Mouse (Mus musculus) hindbrain, postnatal 0 days (tissue): ENCODE data around the gene Aff2. TPM values are rescaled to one million over a fixed set of nuclear protein-coding genes. Genes with fewer than 3 reads are reported as not detected.

Source experiments
- ATAC-seq: fragments of 200-750 bp; cut with Nextera tagmentation; 2 replicates; pipeline ENCODE4 v1.8.0; 2017; ENCODE audit warnings: mild to moderate bottlenecking, moderate TSS enrichment, moderate library complexity
- DNase-seq: peaks from one replicate; pipeline ENCODE4 v3.0.0-alpha.2; 2015; ENCODE audit warnings: low spot score
- H3K27ac ChIP-seq: fragments of 300-500 bp; sonication (generic); 2 replicates; pipeline ENCODE4 v1.5.1; 2014; ENCODE audit warnings: mild to moderate bottlenecking
- H3K27me3 ChIP-seq: fragments of 300-500 bp; sonication (generic); 2 replicates; pipeline ENCODE4 v1.6.1; 2014; ENCODE audit warnings: low read length, mixed read lengths; ENCODE audit not compliant: insufficient read depth
- H3K36me3 ChIP-seq: fragments of 300-500 bp; sonication (generic); 2 replicates; pipeline ENCODE4 v1.6.1; 2014; ENCODE audit warnings: low read length, mixed read lengths; ENCODE audit not compliant: insufficient read depth
- H3K4me1 ChIP-seq: fragments of 300-500 bp; sonication (generic); 2 replicates; pipeline ENCODE4 v1.6.1; 2014; ENCODE audit warnings: antibody characterized with exemption, low read length, mixed read lengths; ENCODE audit not compliant: insufficient read depth
- H3K4me2 ChIP-seq: fragments of 300-500 bp; sonication (generic); 2 replicates; pipeline ENCODE4 v1.6.1; 2014; ENCODE audit warnings: low read depth, mild to moderate bottlenecking, low read length, moderate library complexity, mixed read lengths
- H3K4me3 ChIP-seq: fragments of 300-500 bp; sonication (generic); 2 replicates; pipeline ENCODE4 v1.5.1; 2014; ENCODE audit warnings: low read length
- H3K9ac ChIP-seq: fragments of 300-500 bp; sonication (generic); replicated peaks from 2 replicates; pipeline ENCODE4 v1.6.1; 2014; ENCODE audit warnings: mild to moderate bottlenecking, low read length, moderate library complexity, mixed read lengths
- H3K9me3 ChIP-seq: fragments of 300-500 bp; sonication (generic); 2 replicates; pipeline ENCODE4 v1.6.1; 2016; ENCODE audit warnings: low read length, mixed read lengths
- CTCF ChIP-seq: IDR thresholded peaks from 2 replicates; pipeline ENCODE4 v1.5.1; 2016; ENCODE audit warnings: antibody characterized with exemption, control low read depth, low read depth
- WGBS: fragments of 180-500 bp; shearing (Covaris S2); extraction: QIAGEN DNeasy Blood & Tissue Kit; methylation state at CpG from one replicate; pipeline ENCODE4 v1.1.7; 2014; 5-methylcytosine and 5-hydroxymethylcytosine counted together
- polyA plus RNA-seq: library from polyadenylated mRNA; unstranded; fragments of >200 nt; fragmentation: Nextera tagmentation; extraction: Ambion mirVana; gene quantifications from 2 replicates; pipeline ENCODE4 v1.2.1, GENCODE M21; 2015
- total RNA-seq: library from RNA; depleted of rRNA; stranded (reverse); fragments of >200 nt; gene quantifications from 2 replicates; pipeline ENCODE4 v1.2.3, GENCODE M21; 2014

Gene Aff2
- total and polyA plus RNA-seq, 2 experiments from 2014 or later = 17.9 to 20.0 TPM

- ATAC-seq (no peak), DNase-seq (no peak)
- Histone ChIP-seq H3K36me3 (no peaks in the 10 kb centered on the region), H3K4me3 (no peak overlapping the region), H3K4me1 (no peaks in the 10 kb centered on the region), H3K4me2 (no peak overlapping the region), H3K9ac (no peak overlapping the region), H3K9me3 (no peaks in the 10 kb centered on the region), H3K27ac (no peak overlapping the region), H3K27me3 (no peaks in the 10 kb centered on the region)
- no peak for TF ChIP-seq CTCF
- WGBS = 51% methylated on average over 6 of the region's 6 CpGs
These were observed 158.0 kb downstream of the Aff2 start for GRCm38 (mm10) chrX:69518040-69518575.

DNA sequence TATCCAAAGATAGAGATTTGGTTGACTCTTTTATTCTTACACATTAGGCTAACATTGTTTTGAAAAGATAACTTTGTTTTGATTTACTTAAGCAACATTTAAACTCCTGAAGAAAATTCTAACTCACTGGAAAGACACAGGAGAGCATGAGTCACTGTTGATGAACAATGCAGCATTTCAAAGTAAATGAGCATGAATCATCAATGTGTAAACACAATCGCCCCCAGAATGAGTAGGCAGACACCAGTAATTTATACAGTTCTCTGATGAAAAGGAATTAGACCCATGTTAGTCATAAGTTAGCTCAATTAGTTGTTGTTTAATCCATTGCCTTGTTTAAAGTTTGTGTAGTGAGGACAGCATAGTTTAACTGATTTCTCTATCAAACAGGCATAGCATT lies 180.7 kb downstream of the Aff2 start:
- no peaks in the 10 kb centered on the region for H3K9me3 ChIP-seq
- ATAC-seq (no peak), DNase-seq (no peak)
- H3K27me3 ChIP-seq = no peaks in the 10 kb centered on the region
- no peak overlapping the region for H3K4me2 ChIP-seq
- no peak overlapping the region for H3K27ac ChIP-seq
- H3K36me3 ChIP-seq = no peaks in the 10 kb centered on the region
- 55% methylated on average over 1 of the region's 1 CpGs for WGBS
- no peak overlapping the region for H3K9ac ChIP-seq
- H3K4me3 ChIP-seq = no peak overlapping the region
- H3K4me1 ChIP-seq = no peaks in the 10 kb centered on the region
- TF ChIP-seq CTCF = no peak

GRCm38 (mm10) chrX:69579903-69580459 lies 219.9 kb downstream of the Aff2 start:
- Histone ChIP-seq H3K4me1 (no peaks in the 10 kb centered on the region), H3K27me3 (no peaks in the 10 kb centered on the region), H3K4me2 (no peak overlapping the region), H3K9me3 (no peaks in the 10 kb centered on the region), H3K27ac (no peak overlapping the region), H3K4me3 (no peak overlapping the region), H3K36me3 (no peaks in the 10 kb centered on the region), H3K9ac (no peak overlapping the region)
- 76% methylated on average over 2 of the region's 2 CpGs for WGBS
- ATAC-seq (no peak), DNase-seq (no peak)
- TF ChIP-seq CTCF = no peak

DNA sequence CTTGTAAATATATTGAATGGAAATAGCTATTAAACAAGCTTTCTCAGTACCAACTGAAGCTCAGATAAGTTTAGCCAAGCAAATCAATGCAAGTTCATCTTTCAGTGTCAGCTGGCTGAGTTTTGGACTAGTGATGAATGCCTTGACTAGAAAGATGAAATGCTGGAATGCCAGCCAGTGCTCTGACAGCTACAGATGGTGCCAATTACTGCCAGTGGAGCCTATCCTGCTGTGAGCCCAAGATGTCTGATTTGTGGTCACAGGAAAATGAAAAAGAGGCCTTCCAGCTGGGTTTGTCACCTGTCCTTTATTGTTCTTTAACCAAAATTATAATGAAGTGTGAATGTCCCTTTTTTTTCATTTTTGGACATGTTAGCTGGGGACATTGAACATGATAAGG lies 248.7 kb downstream of the Aff2 start:
- Histone ChIP-seq H3K4me1 (no peaks in the 10 kb centered on the region), H3K27me3 (no peaks in the 10 kb centered on the region), H3K36me3 (no peaks in the 10 kb centered on the region), H3K9ac (no peak overlapping the region), H3K9me3 (no peaks in the 10 kb centered on the region), H3K4me3 (no peak overlapping the region), H3K4me2 (no peak overlapping the region), H3K27ac (no peak overlapping the region)
- DNase-seq (peak; percentile 46), ATAC-seq (no peak)
- TF ChIP-seq CTCF = no peak

GRCm38 (mm10) chrX:69663038-69663437 lies 302.9 kb downstream of the Aff2 start:
- no peak for ATAC-seq
- no peak for TF ChIP-seq CTCF
- no peaks in the 10 kb centered on the region for H3K9me3 ChIP-seq
- WGBS = 66% methylated on average over 2 of the region's 2 CpGs
- no peaks in the 10 kb centered on the region for H3K27me3 ChIP-seq
- H3K36me3 ChIP-seq = no peaks in the 10 kb centered on the region
- no peak overlapping the region for H3K4me3 ChIP-seq
- H3K27ac ChIP-seq = no peak overlapping the region
- H3K4me2 ChIP-seq = no peak overlapping the region
- H3K9ac ChIP-seq = no peak overlapping the region
- H3K4me1 ChIP-seq = no peaks in the 10 kb centered on the region
- DNase-seq = no peak

- H3K9ac ChIP-seq = no peak overlapping the region
- no peak overlapping the region for H3K4me3 ChIP-seq
- H3K4me2 ChIP-seq = no peak overlapping the region
- H3K27ac ChIP-seq = no peak overlapping the region
- DNase-seq (peak; percentile 8), ATAC-seq (peak; percentile 77)
- no peak for TF ChIP-seq CTCF
- no peaks in the 10 kb centered on the region for H3K27me3 ChIP-seq
- WGBS = 42% methylated on average over 3 of the region's 3 CpGs
- no peaks in the 10 kb centered on the region for H3K9me3 ChIP-seq
- no peaks in the 10 kb centered on the region for H3K4me1 ChIP-seq
- H3K36me3 ChIP-seq = no peaks in the 10 kb centered on the region
These were observed 306.1 kb downstream of the Aff2 start for GRCm38 (mm10) chrX:69666145-69666677.

GRCm38 (mm10) chrX:69675691-69676090 lies 315.6 kb downstream of the Aff2 start:
- 92% methylated on average over 1 of the region's 1 CpGs for WGBS
- no peak overlapping the region for H3K9ac ChIP-seq
- TF ChIP-seq CTCF = no peak
- no peak overlapping the region for H3K4me3 ChIP-seq
- no peak for DNase-seq
- no peaks in the 10 kb centered on the region for H3K4me1 ChIP-seq
- H3K27ac ChIP-seq = no peak overlapping the region
- no peaks in the 10 kb centered on the region for H3K27me3 ChIP-seq
- ATAC-seq = no peak
- H3K9me3 ChIP-seq = no peaks in the 10 kb centered on the region
- H3K36me3 ChIP-seq = no peaks in the 10 kb centered on the region
- no peak overlapping the region for H3K4me2 ChIP-seq
